Mouse (Mus musculus) gastrocnemius, postnatal 4 days (tissue): ENCODE measurements around the gene Slamf9. TPM values are rescaled to one million over a fixed set of nuclear protein-coding genes. Genes with fewer than 3 reads are reported as not detected.

Experiments used
- DNase-seq, 2 experiments: peaks; one replicate each; pipeline ENCODE4 v3.0.0; 2021 to 2022; ENCODE audit warnings: low spot score in 2 of 2, mixed read lengths in 2 of 2
- total RNA-seq, 2 experiments: library from RNA; stranded (reverse); gene quantifications; 2 replicates each; pipeline ENCODE4 v1.2.3; 2021

Gene Slamf9
- total RNA-seq, 2 experiments from 2014 or later = 0.47 to 0.56 TPM

GRCm38 (mm10) chr1:172458041-172458440 is 17.1 kb upstream of the Slamf9 start:
- DNase-seq = no peak

GRCm38 (mm10) chr1:172461602-172462001 is 13.6 kb upstream of the Slamf9 start:
- no peak for DNase-seq

GRCm38 (mm10) chr1:172462534-172462933 is 12.6 kb upstream of the Slamf9 start:
- no peak for DNase-seq

- DNase-seq = no peak
Measured at GRCm38 (mm10) chr1:172463387-172464333, 11.5 kb upstream of the Slamf9 start.

- DNase-seq = no peak
Measured at GRCm38 (mm10) chr1:172468301-172468877, 6.8 kb upstream of the Slamf9 start.

- DNase-seq = no peak
Measured at GRCm38 (mm10) chr1:172469373-172469772, 5.8 kb upstream of the Slamf9 start.

GRCm38 (mm10) chr1:172469810-172470448 is 5.2 kb upstream of the Slamf9 start:
- no peak for DNase-seq

- DNase-seq = no peak
Measured at GRCm38 (mm10) chr1:172472909-172473308, 2.2 kb upstream of the Slamf9 start.

GRCm38 (mm10) chr1:172474196-172474595 is 962 bp upstream of the Slamf9 start:
- DNase-seq = no peak

- no peak for DNase-seq
Measured at GRCm38 (mm10) chr1:172478020-172478419, 2.9 kb downstream of the Slamf9 start.

GRCm38 (mm10) chr1:172480376-172480775 is 5.2 kb downstream of the Slamf9 start:
- no peak for DNase-seq

- no peak for DNase-seq
Measured at GRCm38 (mm10) chr1:172481111-172481510, 6.0 kb downstream of the Slamf9 start.

- DNase-seq = peak; percentile 76 to 88
Measured at GRCm38 (mm10) chr1:172481540-172482280, 6.6 kb downstream of the Slamf9 start, which contains the start of gene Igsf9. Igsf9 (plus strand) TSS chr1:172481788.

- DNase-seq = no peak
Measured at GRCm38 (mm10) chr1:172482518-172483360, 7.6 kb downstream of the Slamf9 start.

GRCm38 (mm10) chr1:172483361-172483660 is 8.2 kb downstream of the Slamf9 start:
- no peak for DNase-seq

GRCm38 (mm10) chr1:172484236-172484635 is 9.1 kb downstream of the Slamf9 start:
- DNase-seq = no peak

GRCm38 (mm10) chr1:172484671-172485070 is 9.5 kb downstream of the Slamf9 start:
- DNase-seq = no peak

GRCm38 (mm10) chr1:172485821-172486220 is 10.7 kb downstream of the Slamf9 start:
- no peak for DNase-seq

- no peak for DNase-seq
Measured at GRCm38 (mm10) chr1:172486236-172486635, 11.1 kb downstream of the Slamf9 start.

- no peak for DNase-seq
Measured at GRCm38 (mm10) chr1:172486651-172487050, 11.5 kb downstream of the Slamf9 start.
